ENCODE assay signal across 13 mouse cellular contexts in genomic region chr7:116328777-116329176, GRCm38 (mm10).
"Had no signal": no experiment of that assay in that cellular context is flagged by ENCODE, and none has a peak within 500 bp of the region (broad histone marks: within the 10 kb centered on the region; RNA-seq: fewer than 3 reads in every experiment).

No protein-coding gene starts in this region.

- H3K27ac ChIP-seq: kidney, embryonic 15.5 days; left cerebral cortex, adult 2 months; liver, embryonic 13.5 days; midbrain, embryonic 12.5 days had no signal

- ATAC-seq: midbrain, embryonic 16.5 days had no signal

- H3K4me3 ChIP-seq: kidney, embryonic 15.5 days; left cerebral cortex, adult 2 months; liver, embryonic 13.5 days; midbrain, embryonic 12.5 days had no signal

- H3K9me3 ChIP-seq: kidney, embryonic 15.5 days; liver, embryonic 13.5 days; midbrain, embryonic 12.5 days had no signal

- H3K27me3 ChIP-seq: kidney, embryonic 15.5 days; liver, embryonic 13.5 days; midbrain, embryonic 12.5 days had no signal

- H3K9ac ChIP-seq: kidney, embryonic 15.5 days; liver, embryonic 13.5 days; midbrain, embryonic 12.5 days had no signal

- DNase-seq: kidney, adult 8-10 months; kidney, postnatal 10 days; kidney, postnatal 36 days; layer of hippocampus, postnatal 36 days; liver, embryonic 13.5 days; lung, adult 2 months; lung, postnatal 14 days; lung, postnatal 4 days; thymus, postnatal 25 days had no signal

- H3K4me2 ChIP-seq: kidney, embryonic 15.5 days; liver, embryonic 13.5 days; midbrain, embryonic 12.5 days had no signal
